Mouse (Mus musculus) liver, postnatal 0 days (tissue): ENCODE results near the gene Ddi1. TPM values are rescaled to one million over a fixed set of nuclear protein-coding genes. Genes with fewer than 3 reads are reported as not detected.

Experiments used
- ATAC-seq: fragments of 200-750 bp; cut with Nextera tagmentation; 2 replicates; pipeline ENCODE4 v1.8.0; 2017; ENCODE audit warnings: mild to moderate bottlenecking, moderate library complexity
- DNase-seq: peaks from one replicate; pipeline ENCODE4 v3.0.0-alpha.2; 2016
- H3K27ac ChIP-seq: fragments of 300-500 bp; sonication (generic); 2 replicates; pipeline ENCODE4 v1.5.1; 2014; ENCODE audit warnings: antibody characterized with exemption, moderate library complexity, mild to moderate bottlenecking, low read depth
- H3K27me3 ChIP-seq: fragments of 300-500 bp; sonication (generic); 2 replicates; pipeline ENCODE4 v1.6.1; 2014; ENCODE audit warnings: low read length, control low read depth, mixed read lengths; ENCODE audit not compliant: insufficient read depth
- H3K36me3 ChIP-seq: fragments of 300-500 bp; sonication (generic); replicated peaks from 2 replicates; pipeline ENCODE4 v1.6.1; 2014; ENCODE audit warnings: mild to moderate bottlenecking, control low read depth, low read length, moderate library complexity, mixed read lengths; ENCODE audit not compliant: insufficient read depth
- H3K4me1 ChIP-seq: fragments of 300-500 bp; sonication (generic); 2 replicates; pipeline ENCODE4 v1.6.1; 2014; ENCODE audit warnings: antibody characterized with exemption, mild to moderate bottlenecking, control low read depth; ENCODE audit not compliant: insufficient read depth
- H3K4me2 ChIP-seq: fragments of 300-500 bp; sonication (generic); 2 replicates; pipeline ENCODE4 v1.6.1; 2014; ENCODE audit warnings: low read depth, mild to moderate bottlenecking, low read length, moderate library complexity, mixed read lengths
- H3K4me3 ChIP-seq: fragments of 300-500 bp; sonication (generic); 2 replicates; pipeline ENCODE4 v1.5.1; 2014; ENCODE audit warnings: low read depth, low read length
- H3K9ac ChIP-seq: fragments of 300-500 bp; sonication (generic); replicated peaks from 2 replicates; pipeline ENCODE4 v1.6.1; 2014; ENCODE audit warnings: mild to moderate bottlenecking, moderate library complexity
- H3K9me3 ChIP-seq: fragments of 300-500 bp; sonication (generic); 2 replicates; pipeline ENCODE4 v1.6.1; 2016; ENCODE audit warnings: mild to moderate bottlenecking, control low read depth, low read length, mixed read lengths
- CTCF ChIP-seq: sonication (generic); IDR thresholded peaks from 2 replicates; pipeline ENCODE4 v1.5.1; 2016; ENCODE audit warnings: antibody characterized with exemption, low read depth
- EP300 ChIP-seq: IDR thresholded peaks from 2 replicates; pipeline ENCODE4 v1.6.1; 2016; ENCODE audit warnings: antibody characterized with exemption, low read depth, mild to moderate bottlenecking
- WGBS: fragments of 180-500 bp; shearing (Covaris S2); extraction: QIAGEN DNeasy Blood & Tissue Kit; methylation state at CpG from one replicate; pipeline ENCODE4 v1.1.7; 2014; ENCODE audit not compliant: insufficient replicate concordance; 5-methylcytosine and 5-hydroxymethylcytosine counted together
- polyA plus RNA-seq: library from polyadenylated mRNA; unstranded; fragments of >200 nt; fragmentation: Nextera tagmentation; extraction: Ambion mirVana; gene quantifications from 2 replicates; pipeline ENCODE4 v1.2.1, GENCODE M21; 2015

The Ddi1 gene
- polyA plus RNA-seq, result not detected in 2 replicates

GRCm38 (mm10) chr9:6269796-6270280 lies at the start of gene Ddi1:
Gene Ddi1 (minus strand): TSS chr9:6269846.
- no peak for DNase-seq
- TF ChIP-seq EP300 (no peak), CTCF (no peak)
- Histone ChIP-seq H3K4me3 (no peak within 1 kb of the TSS), H3K9me3 (no peaks in the 10 kb centered on the region), H3K27ac (no peak within 1 kb of the TSS), H3K9ac (no peak within 1 kb of the TSS), H3K36me3 (no peaks in the 10 kb centered on the region), H3K4me2 (no peak within 1 kb of the TSS), H3K4me1 (no peaks in the 10 kb centered on the region), H3K27me3 (no peaks in the 10 kb centered on the region)
- ATAC-seq, result no peak
- 74% methylated on average over 1 of the region's 1 CpGs for WGBS

GRCm38 (mm10) chr9:6317114-6317513 lies 47.5 kb upstream of the Ddi1 start:
- H3K9me3 ChIP-seq, result no peaks in the 10 kb centered on the region
- H3K4me1 ChIP-seq, result no peaks in the 10 kb centered on the region
- no peaks in the 10 kb centered on the region for H3K36me3 ChIP-seq
- no peaks in the 10 kb centered on the region for H3K27me3 ChIP-seq
- no peak overlapping the region for H3K4me3 ChIP-seq
- ATAC-seq (no peak), DNase-seq (no peak)
- no peak overlapping the region for H3K27ac ChIP-seq
- H3K9ac ChIP-seq, result no peak overlapping the region
- no peak for TF ChIP-seq CTCF
- no peak for TF ChIP-seq EP300
- H3K4me2 ChIP-seq, result no peak overlapping the region
- WGBS, result 76% methylated on average over 1 of the region's 1 CpGs

GRCm38 (mm10) chr9:6305847-6306246 lies 36.2 kb upstream of the Ddi1 start:
- DNase-seq, result no peak
- no peak overlapping the region for H3K4me2 ChIP-seq
- no peaks in the 10 kb centered on the region for H3K4me1 ChIP-seq
- no peaks in the 10 kb centered on the region for H3K27me3 ChIP-seq
- H3K9ac ChIP-seq, result no peak overlapping the region
- TF ChIP-seq CTCF (no peak), EP300 (peak; percentile 62)
- no peak overlapping the region for H3K4me3 ChIP-seq
- peak; percentile 45 for ATAC-seq
- no peaks in the 10 kb centered on the region for H3K36me3 ChIP-seq
- WGBS, result 53% methylated on average over 3 of the region's 3 CpGs
- no peak overlapping the region for H3K27ac ChIP-seq
- no peaks in the 10 kb centered on the region for H3K9me3 ChIP-seq

GRCm38 (mm10) chr9:6304590-6304989 lies 34.9 kb upstream of the Ddi1 start:
- no peak overlapping the region for H3K9ac ChIP-seq
- DNase-seq (no peak), ATAC-seq (no peak)
- H3K27ac ChIP-seq, result no peak overlapping the region
- H3K4me3 ChIP-seq, result no peak overlapping the region
- H3K4me2 ChIP-seq, result no peak overlapping the region
- TF ChIP-seq CTCF, result no peak
- no peak for TF ChIP-seq EP300
- H3K9me3 ChIP-seq, result no peaks in the 10 kb centered on the region
- WGBS, result 83% methylated on average over 3 of the region's 3 CpGs
- no peaks in the 10 kb centered on the region for H3K27me3 ChIP-seq
- H3K4me1 ChIP-seq, result no peaks in the 10 kb centered on the region
- no peaks in the 10 kb centered on the region for H3K36me3 ChIP-seq

- Histone ChIP-seq H3K9me3 (no peaks in the 10 kb centered on the region), H3K36me3 (no peaks in the 10 kb centered on the region), H3K9ac (no peak overlapping the region), H3K4me3 (no peak overlapping the region), H3K4me1 (no peaks in the 10 kb centered on the region), H3K27ac (no peak overlapping the region), H3K27me3 (no peaks in the 10 kb centered on the region), H3K4me2 (no peak overlapping the region)
- no peak for TF ChIP-seq EP300
- TF ChIP-seq CTCF, result no peak
- no peak for DNase-seq
- WGBS, result 62% methylated on average over 3 of the region's 3 CpGs
- ATAC-seq, result no peak
These were observed 32.4 kb upstream of the Ddi1 start for GRCm38 (mm10) chr9:6302050-6302449.

- Histone ChIP-seq H3K4me3 (no peak overlapping the region), H3K27ac (no peak overlapping the region), H3K27me3 (no peaks in the 10 kb centered on the region), H3K4me2 (no peak overlapping the region), H3K9ac (no peak overlapping the region), H3K9me3 (no peaks in the 10 kb centered on the region), H3K4me1 (no peaks in the 10 kb centered on the region), H3K36me3 (no peaks in the 10 kb centered on the region)
- no peak for TF ChIP-seq EP300
- no peak for TF ChIP-seq CTCF
- ATAC-seq (no peak), DNase-seq (no peak)
- 66% methylated on average over 2 of the region's 2 CpGs for WGBS
These were observed 28.9 kb upstream of the Ddi1 start for GRCm38 (mm10) chr9:6298547-6298946.
